Mouse (Mus musculus) kidney, embryonic 15.5 days (tissue): ENCODE data around the gene Arhgef3. TPM values are rescaled to one million over a fixed set of nuclear protein-coding genes. Genes with fewer than 3 reads are reported as not detected.
A peak's percentile ranks its signal among the peaks of the same experiment; 100 is the strongest.

Source experiments
- ATAC-seq: fragments of 200-750 bp; cut with Nextera tagmentation; replicated peaks from 2 replicates; pipeline ENCODE4 v1.8.0; 2017; ENCODE audit warnings: moderate TSS enrichment; ENCODE audit not compliant: low FRiP score
- H3K27ac ChIP-seq: fragments of 300-500 bp; sonication (generic); 2 replicates; pipeline ENCODE4 v1.5.1; 2015; ENCODE audit warnings: mild to moderate bottlenecking, inconsistent platforms
- H3K27me3 ChIP-seq: fragments of 300-500 bp; sonication (generic); 2 replicates; pipeline ENCODE4 v1.6.1; 2015; ENCODE audit warnings: inconsistent platforms
- H3K36me3 ChIP-seq: fragments of 300-500 bp; sonication (generic); 2 replicates; pipeline ENCODE4 v1.6.1; 2015; ENCODE audit warnings: inconsistent platforms
- H3K4me1 ChIP-seq: fragments of 300-500 bp; sonication (generic); 2 replicates; pipeline ENCODE4 v1.6.1; 2015; ENCODE audit warnings: inconsistent platforms
- H3K4me2 ChIP-seq: fragments of 300-500 bp; sonication (generic); 2 replicates; pipeline ENCODE4 v1.6.1; 2015; ENCODE audit warnings: moderate library complexity, mild to moderate bottlenecking, inconsistent platforms
- H3K4me3 ChIP-seq: fragments of 300-500 bp; sonication (generic); replicated peaks from 2 replicates; pipeline ENCODE4 v1.5.1; 2015; ENCODE audit warnings: mild to moderate bottlenecking, inconsistent platforms
- H3K9ac ChIP-seq: fragments of 300-500 bp; sonication (generic); 2 replicates; pipeline ENCODE4 v1.6.1; 2015; ENCODE audit warnings: mild to moderate bottlenecking, inconsistent platforms
- H3K9me3 ChIP-seq: fragments of 300-500 bp; sonication (generic); replicated peaks from 2 replicates; pipeline ENCODE4 v1.6.1; 2016; ENCODE audit warnings: inconsistent platforms
- WGBS: fragments of 180-500 bp; shearing (Covaris S2); methylation state at CpG from one replicate; pipeline ENCODE4 v1.1.7; 2015; ENCODE audit warnings: mixed read lengths; 5-methylcytosine and 5-hydroxymethylcytosine counted together
- polyA plus RNA-seq: library from polyadenylated mRNA; unstranded; fragments of >200 nt; fragmentation: Nextera tagmentation; extraction: Ambion mirVana; gene quantifications from 2 replicates; pipeline ENCODE4 v1.2.1, GENCODE M21; 2015

Arhgef3 gene
- polyA plus RNA-seq, 1 experiment from 2014 or later, result 17.2 TPM

- no peak overlapping the region for H3K4me2 ChIP-seq
- no peaks in the 10 kb centered on the region for H3K9me3 ChIP-seq
- no peak overlapping the region for H3K9ac ChIP-seq
- H3K36me3 ChIP-seq, result no peaks in the 10 kb centered on the region
- no peak overlapping the region for H3K27ac ChIP-seq
- no peaks in the 10 kb centered on the region for H3K27me3 ChIP-seq
- ATAC-seq, result no peak
- 92% methylated on average over 1 of the region's 1 CpGs for WGBS
- H3K4me1 ChIP-seq, result peaks cover 2% of the 10 kb centered on the region; the same call in 1 of the 2 replicates
- H3K4me3 ChIP-seq, result no peak overlapping the region
Observed at GRCm38 (mm10) chr14:27266601-27267000, 151.9 kb downstream of the Arhgef3 start.

- H3K36me3 ChIP-seq, result no peaks in the 10 kb centered on the region
- ATAC-seq, result no peak
- 59% methylated on average over 5 of the region's 5 CpGs for WGBS
- H3K27me3 ChIP-seq, result no peaks in the 10 kb centered on the region
- H3K4me1 ChIP-seq, result peaks cover 2% of the 10 kb centered on the region; the same call in 1 of the 2 replicates
- no peaks in the 10 kb centered on the region for H3K9me3 ChIP-seq
- H3K4me2 ChIP-seq, result no peak overlapping the region
- H3K9ac ChIP-seq, result no peak overlapping the region
- no peak overlapping the region for H3K4me3 ChIP-seq
- H3K27ac ChIP-seq, result no peak overlapping the region
Observed at GRCm38 (mm10) chr14:27268137-27268536, 153.4 kb downstream of the Arhgef3 start.

GRCm38 (mm10) chr14:27268986-27269700 is 154.4 kb downstream of the Arhgef3 start:
- no peak overlapping the region for H3K4me3 ChIP-seq
- no peak overlapping the region for H3K27ac ChIP-seq
- peaks cover 2% of the 10 kb centered on the region; the same call in 1 of the 2 replicates for H3K4me1 ChIP-seq
- no peak overlapping the region for H3K9ac ChIP-seq
- no peak for ATAC-seq
- WGBS, result 86% methylated on average over 16 of the region's 16 CpGs
- H3K4me2 ChIP-seq, result no peak overlapping the region
- no peaks in the 10 kb centered on the region for H3K9me3 ChIP-seq
- no peaks in the 10 kb centered on the region for H3K36me3 ChIP-seq
- H3K27me3 ChIP-seq, result no peaks in the 10 kb centered on the region

- ATAC-seq, result no peak
- H3K4me2 ChIP-seq, result no peak overlapping the region
Observed at GRCm38 (mm10) chr14:27269836-27270235, 155.1 kb downstream of the Arhgef3 start.

GRCm38 (mm10) chr14:27270466-27270865 is 155.8 kb downstream of the Arhgef3 start:
- Histone ChIP-seq H3K27me3 (no peaks in the 10 kb centered on the region), H3K4me1 (peaks cover 2% of the 10 kb centered on the region; the same call in 1 of the 2 replicates), H3K27ac (no peak overlapping the region), H3K4me2 (no peak overlapping the region), H3K4me3 (no peak overlapping the region), H3K9me3 (no peaks in the 10 kb centered on the region), H3K36me3 (no peaks in the 10 kb centered on the region), H3K9ac (no peak overlapping the region)
- ATAC-seq, result no peak
- 91% methylated on average over 4 of the region's 4 CpGs for WGBS

More at GRCm38 (mm10) chr14:27269836-27270235, 155.1 kb downstream of the Arhgef3 start:
- H3K27me3 ChIP-seq, result no peaks in the 10 kb centered on the region
- peaks cover 2% of the 10 kb centered on the region; the same call in 1 of the 2 replicates for H3K4me1 ChIP-seq
- H3K27ac ChIP-seq, result no peak overlapping the region
- H3K36me3 ChIP-seq, result no peaks in the 10 kb centered on the region
- H3K9me3 ChIP-seq, result no peaks in the 10 kb centered on the region
- H3K9ac ChIP-seq, result no peak overlapping the region
- no peak overlapping the region for H3K4me3 ChIP-seq
- 57% methylated on average over 4 of the region's 4 CpGs for WGBS

- Histone ChIP-seq H3K36me3 (no peaks in the 10 kb centered on the region), H3K9ac (no peak overlapping the region), H3K4me3 (no peak overlapping the region), H3K4me1 (peaks cover 2% of the 10 kb centered on the region; the same call in 1 of the 2 replicates), H3K4me2 (no peak overlapping the region), H3K27me3 (no peaks in the 10 kb centered on the region), H3K27ac (no peak overlapping the region), H3K9me3 (no peaks in the 10 kb centered on the region)
- WGBS, result 74% methylated on average over 10 of the region's 10 CpGs
- ATAC-seq, result no peak
Observed at GRCm38 (mm10) chr14:27271371-27272071, 156.8 kb downstream of the Arhgef3 start.

- Histone ChIP-seq H3K4me2 (no peak overlapping the region), H3K27ac (no peak overlapping the region), H3K9ac (no peak overlapping the region), H3K27me3 (no peaks in the 10 kb centered on the region), H3K4me3 (no peak overlapping the region), H3K9me3 (no peaks in the 10 kb centered on the region), H3K36me3 (no peaks in the 10 kb centered on the region), H3K4me1 (peaks cover 2% of the 10 kb centered on the region; the same call in 1 of the 2 replicates)
- WGBS, result 43% methylated on average over 11 of the region's 11 CpGs
- ATAC-seq, result no peak
Observed at GRCm38 (mm10) chr14:27272072-27272834, 157.6 kb downstream of the Arhgef3 start.

- no peaks in the 10 kb centered on the region for H3K9me3 ChIP-seq
- H3K36me3 ChIP-seq, result no peaks in the 10 kb centered on the region
- no peak for ATAC-seq
- H3K27me3 ChIP-seq, result no peaks in the 10 kb centered on the region
- no peak overlapping the region for H3K4me3 ChIP-seq
- H3K27ac ChIP-seq, result no peak overlapping the region
- no peak overlapping the region for H3K9ac ChIP-seq
- H3K4me1 ChIP-seq, result peaks cover 2% of the 10 kb centered on the region; the same call in 1 of the 2 replicates
- WGBS, result 91% methylated on average over 2 of the region's 2 CpGs
- H3K4me2 ChIP-seq, result no peak overlapping the region
Observed at GRCm38 (mm10) chr14:27272835-27273138, 158.1 kb downstream of the Arhgef3 start.

- H3K27me3 ChIP-seq, result no peaks in the 10 kb centered on the region
- peaks cover under 1% of the 10 kb centered on the region; the same call in 1 of the 2 replicates for H3K4me1 ChIP-seq
- H3K9me3 ChIP-seq, result no peaks in the 10 kb centered on the region
- no peak overlapping the region for H3K4me2 ChIP-seq
- no peak overlapping the region for H3K4me3 ChIP-seq
- H3K27ac ChIP-seq, result no peak overlapping the region
- no peak overlapping the region for H3K9ac ChIP-seq
- no peak for ATAC-seq
- no peaks in the 10 kb centered on the region for H3K36me3 ChIP-seq
Observed at GRCm38 (mm10) chr14:27273169-27273568, 158.5 kb downstream of the Arhgef3 start.

GRCm38 (mm10) chr14:27277259-27277658 is 162.6 kb downstream of the Arhgef3 start:
- Histone ChIP-seq H3K4me2 (no peak overlapping the region), H3K27ac (no peak overlapping the region), H3K4me3 (no peak overlapping the region), H3K36me3 (no peaks in the 10 kb centered on the region), H3K9me3 (no peaks in the 10 kb centered on the region), H3K9ac (no peak overlapping the region), H3K27me3 (no peaks in the 10 kb centered on the region), H3K4me1 (0 out of 2 replicates have a peak, but pooled peaks cover 2% of the 10 kb centered on the region)
- no peak for ATAC-seq
- 86% methylated on average over 3 of the region's 3 CpGs for WGBS

- no peaks in the 10 kb centered on the region for H3K27me3 ChIP-seq
- 81% methylated on average over 8 of the region's 8 CpGs for WGBS
- ATAC-seq, result 0 out of 2 replicates have a peak, but pooled peaks have one; percentile 29
- no peaks in the 10 kb centered on the region for H3K9me3 ChIP-seq
- no peak overlapping the region for H3K4me3 ChIP-seq
- no peaks in the 10 kb centered on the region for H3K36me3 ChIP-seq
- peaks cover 6% of the 10 kb centered on the region; the same call in 1 of the 2 replicates for H3K4me1 ChIP-seq
- no peak overlapping the region for H3K9ac ChIP-seq
- no peak overlapping the region for H3K4me2 ChIP-seq
- no peak overlapping the region for H3K27ac ChIP-seq
Observed at GRCm38 (mm10) chr14:27280201-27280890, 165.6 kb downstream of the Arhgef3 start.
